Mouse (Mus musculus) embryonic fibroblast, embryonic 13.5 days (primary cell): ENCODE data around the gene Cadm2.

Experiments used
- CTCF ChIP-seq: IDR thresholded peaks from 2 replicates; pipeline ENCODE4 v1.5.1; 2011; ENCODE audit warnings: mild to moderate bottlenecking, control low read depth, low read length, moderate library complexity, borderline replicate concordance; ENCODE audit not compliant: insufficient read depth
- POLR2A ChIP-seq: IDR thresholded peaks from 2 replicates; pipeline ENCODE4 v1.6.1; 2011; ENCODE audit warnings: low read depth, mild to moderate bottlenecking, control low read depth, low read length, moderate library complexity

GRCm38 (mm10) chr16:67243598-67243997, 377.1 kb downstream of the Cadm2 start:
- TF ChIP-seq CTCF (no peak), POLR2A (no peak)
